Mouse (Mus musculus): Measurements from ENCODE around the gene D130052B06Rik.

Gene D130052B06Rik

DNA sequence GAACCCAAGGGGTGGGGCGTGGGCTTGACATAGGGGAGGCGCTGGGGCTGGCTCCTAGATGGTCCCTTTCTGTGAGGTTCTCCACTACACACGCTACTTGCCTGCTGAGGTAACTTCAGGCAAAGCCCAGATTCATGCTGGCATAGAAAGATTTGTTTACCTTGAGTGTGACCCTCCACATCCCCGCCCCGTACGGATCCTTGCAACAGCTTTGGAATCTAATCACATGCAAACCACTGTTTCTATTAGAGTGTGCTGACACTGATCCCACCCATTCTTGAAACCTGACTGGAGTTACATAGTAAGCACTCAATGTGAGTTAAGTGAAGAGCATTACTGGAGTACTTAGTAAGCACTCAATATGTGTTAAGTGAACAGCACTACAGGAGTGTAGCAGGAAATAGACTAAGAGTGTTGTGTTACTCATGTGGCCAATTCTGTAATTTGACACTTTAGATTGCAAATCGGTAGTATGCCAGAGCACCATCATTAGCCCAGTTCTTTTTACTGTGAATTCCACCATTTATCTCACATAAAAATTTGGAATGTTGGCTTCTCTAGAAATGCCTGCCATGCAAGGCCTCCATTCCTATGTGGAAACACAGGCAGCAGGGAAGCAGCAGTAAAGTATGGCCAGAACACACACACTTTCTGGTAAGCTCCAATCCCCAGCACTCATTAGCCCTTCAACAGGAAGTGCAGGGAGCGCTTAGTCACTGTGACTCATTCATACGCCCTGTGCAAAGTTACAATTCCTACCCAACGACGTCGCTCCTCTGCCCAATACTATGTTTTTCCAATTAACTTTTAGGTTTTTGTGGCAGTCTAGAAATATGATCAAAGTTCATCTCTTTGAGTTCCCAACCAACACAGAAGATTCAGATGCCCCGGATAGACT is 61.2 kb downstream of the D130052B06Rik start:
- DNase-seq (ENCODE audit: extremely low spot score, low spot score), result no peak

DNA sequence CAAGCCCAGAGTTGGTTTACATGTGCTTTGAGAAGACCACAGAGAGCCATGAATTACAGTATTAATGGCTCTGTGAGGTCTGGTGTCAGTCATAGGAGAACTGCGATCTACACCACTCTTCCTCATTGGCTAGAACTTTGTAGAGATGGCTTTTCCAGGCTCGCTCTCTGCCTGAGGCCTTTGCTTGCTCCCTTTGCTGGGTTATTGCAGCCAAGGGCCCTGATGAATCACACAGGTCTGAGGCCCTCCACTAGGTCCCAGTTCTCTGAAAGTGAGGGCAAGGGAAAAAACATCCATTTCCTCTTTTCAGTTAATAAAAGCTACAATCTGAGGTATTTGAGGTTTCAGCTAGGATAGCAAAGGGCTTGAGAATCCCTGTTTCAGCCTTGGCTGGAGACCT is 64.5 kb downstream of the D130052B06Rik start:
- no peak for DNase-seq (ENCODE audit: extremely low spot score, low spot score)

DNA sequence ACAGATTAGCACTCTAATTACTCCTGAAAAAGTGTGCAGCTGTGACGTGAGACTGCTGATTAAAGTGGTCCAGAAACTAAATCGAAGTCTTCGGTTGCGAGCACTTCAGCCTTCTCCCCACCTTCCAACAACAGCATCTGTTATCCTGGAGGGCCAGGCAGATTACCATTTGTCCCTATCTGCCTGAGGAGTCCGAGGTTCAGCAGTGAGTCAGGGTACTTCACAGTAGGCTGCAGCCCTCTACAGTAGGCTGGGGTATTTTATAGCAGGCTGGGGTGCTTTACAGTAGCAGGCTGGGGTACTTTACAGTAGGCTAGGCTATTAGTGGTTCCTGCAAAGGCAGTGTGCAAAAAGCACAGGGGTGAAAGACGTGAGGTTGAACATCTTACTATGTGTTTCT is 69.3 kb downstream of the D130052B06Rik start:
- DNase-seq (ENCODE audit: extremely low spot score, low spot score), result no peak

DNA sequence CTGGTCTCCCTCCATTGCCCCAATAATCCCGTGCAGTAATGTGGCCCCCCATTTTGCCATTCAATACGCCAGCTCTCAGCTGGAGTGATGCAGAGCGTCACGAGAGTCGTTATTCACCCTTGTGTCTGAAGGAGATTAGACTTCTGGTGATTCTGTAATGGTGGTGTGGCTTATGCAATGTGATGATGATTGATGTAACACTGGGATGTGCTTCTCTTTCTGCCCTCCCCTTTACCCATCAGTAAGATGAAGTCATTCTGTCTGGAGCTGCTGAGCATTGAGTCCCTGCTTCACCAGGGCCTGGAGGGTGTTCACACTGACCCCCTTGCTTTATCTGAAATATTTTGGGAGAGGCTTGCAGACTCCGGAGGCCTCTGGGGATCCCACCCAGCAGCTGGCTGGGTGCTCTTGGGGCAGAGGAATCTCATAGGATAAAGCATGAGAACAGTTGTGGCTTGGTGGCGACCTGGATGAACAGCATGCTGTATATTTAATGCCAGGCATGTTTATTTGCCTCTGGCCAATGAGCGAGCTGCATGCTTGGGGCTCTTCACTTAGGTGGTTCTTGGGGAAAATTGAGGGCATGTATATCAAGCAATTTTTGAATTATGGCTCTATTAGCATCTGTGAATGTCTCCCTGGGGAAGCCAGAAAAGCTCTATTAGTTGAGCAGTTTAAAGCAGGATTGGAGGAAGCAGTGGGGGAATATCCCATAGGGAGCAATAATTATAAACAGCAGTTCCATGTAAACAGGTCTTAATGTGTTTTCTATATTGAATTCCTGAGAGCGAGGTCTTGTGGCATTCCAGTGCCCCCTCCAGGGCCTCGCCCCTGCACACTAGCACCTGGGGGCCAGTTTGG is 71.2 kb downstream of the D130052B06Rik start:
- no peak for DNase-seq (ENCODE audit: extremely low spot score, low spot score)
